Mouse (Mus musculus): ENCODE results near the gene Pls3. TPM values are rescaled to one million over a fixed set of nuclear protein-coding genes. Genes with fewer than 3 reads are reported as not detected.

Gene Pls3
- total RNA-seq (2021) (10 to 100 TPM; 39.9 to 44.7 TPM), polyA plus RNA-seq (2012; rRNA removed) (13.5 and 34.5 TPM in 2 replicates)
- long read RNA-seq, transcript Pls3-202 (16 exons, 3,160 nt), result minor isoform, 18 of 89 reads
- long read RNA-seq, transcript Pls3-204 (16 exons, 3,149 nt), result major isoform, 57 of 89 reads
- long read RNA-seq, partial matches to known transcripts, result 1 of 89 reads
- long read RNA-seq, other reads (novel, unspliced or antisense), result 8 of 89 reads

- peak within 1 kb of the TSS; percentile 77 for H3K9ac ChIP-seq (ENCODE audit: low read depth, low read length)
- TF ChIP-seq CTCF (IDR thresholded peaks at IDR 0.05) (no peak), POLR2A (IDR thresholded peaks at IDR 0.05; ENCODE audit: insufficient read depth, low read depth, low read length) (peak; percentile 93)
- H3K79me2 ChIP-seq (replicated peaks; ENCODE audit: control insufficient read depth, insufficient read depth, low read length), result no peaks in the 10 kb centered on the region
- peak within 1 kb of the TSS; percentile 83 for H3K27ac ChIP-seq
- H3K36me3 ChIP-seq (ENCODE audit: control insufficient read depth, insufficient read depth, low read length), result peaks cover 1% of the 10 kb centered on the region; the same call in 1 of the 2 replicates
- intact Hi-C loops (cut with DNase I), result loop anchor here (2.0 to 10.0 kb wide), 6 partner anchors 42 to 328 kb away; no protein-coding TSS in a partner anchor
- WGBS, result 12% methylated on average over 43 of the region's 45 CpGs
- peak within 1 kb of the TSS; percentile 67 for H3K4me3 ChIP-seq
- H3K4me1 ChIP-seq (ENCODE audit: control insufficient read depth, insufficient read depth, low read length), result no peaks in the 10 kb centered on the region; the same call in 1 of the 2 replicates
- peak; percentile 80 to 91 for DNase-seq
- no peaks in the 10 kb centered on the region for H3K27me3 ChIP-seq (ENCODE audit: control insufficient read depth, insufficient read depth, low read length)
These were observed at the start of gene Pls3 for GRCm38 (mm10) chrX:75874332-75875291. Gene Pls3 (minus strand): TSS chrX:75875182.

GRCm38 (mm10) chrX:75895716-75896115, 20.7 kb upstream of the Pls3 start:
- Histone ChIP-seq H3K9ac (ENCODE audit: low read depth, low read length) (no peak overlapping the region), H3K36me3 (ENCODE audit: control insufficient read depth, insufficient read depth, low read length) (no peaks in the 10 kb centered on the region), H3K79me2 (replicated peaks; ENCODE audit: control insufficient read depth, insufficient read depth, low read length) (no peaks in the 10 kb centered on the region), H3K4me1 (ENCODE audit: control insufficient read depth, insufficient read depth, low read length) (no peaks in the 10 kb centered on the region), H3K27ac (no peak overlapping the region), H3K4me3 (no peak overlapping the region), H3K27me3 (ENCODE audit: control insufficient read depth, insufficient read depth, low read length) (no peaks in the 10 kb centered on the region)
- 50% methylated on average over 6 of the region's 6 CpGs for WGBS
- no peak for DNase-seq
- TF ChIP-seq CTCF (IDR thresholded peaks at IDR 0.05) (no peak), EP300 (IDR thresholded peaks at IDR 0.05; ENCODE audit: insufficient read depth, low read depth, low read length) (no peak)
- intact Hi-C loops (cut with DNase I), result no loop called here

GRCm38 (mm10) chrX:75875566-75875965, 584 bp upstream of the Pls3 start:
- Histone ChIP-seq H3K36me3 (ENCODE audit: control insufficient read depth, insufficient read depth, low read length) (peaks cover 1% of the 10 kb centered on the region; the same call in 1 of the 2 replicates), H3K27ac (peak overlapping the region; percentile 31), H3K4me1 (ENCODE audit: control insufficient read depth, insufficient read depth, low read length) (no peaks in the 10 kb centered on the region; the same call in 1 of the 2 replicates), H3K4me3 (peak overlapping the region; percentile 67), H3K27me3 (ENCODE audit: control insufficient read depth, insufficient read depth, low read length) (no peaks in the 10 kb centered on the region), H3K79me2 (replicated peaks; ENCODE audit: control insufficient read depth, insufficient read depth, low read length) (no peaks in the 10 kb centered on the region), H3K9ac (ENCODE audit: low read depth, low read length) (no peak overlapping the region; the same call in 1 of the 2 replicates)
- DNase-seq, result peak in 1 of 2 experiments; percentile 4
- TF ChIP-seq CTCF (IDR thresholded peaks at IDR 0.05) (no peak), EP300 (IDR thresholded peaks at IDR 0.05; ENCODE audit: insufficient read depth, low read depth, low read length) (no peak), POLR2A (IDR thresholded peaks at IDR 0.05; ENCODE audit: insufficient read depth, low read depth, low read length) (no peak)
- intact Hi-C loops (cut with DNase I), result loop anchor here (2.0 to 10.0 kb wide), 5 partner anchors 61 to 327 kb away; no protein-coding TSS in a partner anchor
- 24% methylated on average over 5 of the region's 5 CpGs for WGBS

GRCm38 (mm10) chrX:75873813-75874212, 1.2 kb downstream of the Pls3 start:
- Histone ChIP-seq H3K27ac (peak overlapping the region; percentile 83), H3K9ac (ENCODE audit: low read depth, low read length) (peak overlapping the region; percentile 77), H3K27me3 (ENCODE audit: control insufficient read depth, insufficient read depth, low read length) (no peaks in the 10 kb centered on the region), H3K36me3 (ENCODE audit: control insufficient read depth, insufficient read depth, low read length) (peaks cover 1% of the 10 kb centered on the region; the same call in 1 of the 2 replicates), H3K79me2 (replicated peaks; ENCODE audit: control insufficient read depth, insufficient read depth, low read length) (no peaks in the 10 kb centered on the region), H3K4me1 (ENCODE audit: control insufficient read depth, insufficient read depth, low read length) (no peaks in the 10 kb centered on the region; the same call in 1 of the 2 replicates), H3K4me3 (peak overlapping the region; percentile 67)
- intact Hi-C loops (cut with DNase I), result loop anchor here (2.0 to 10.0 kb wide), 4 partner anchors 42 to 251 kb away; no protein-coding TSS in a partner anchor
- TF ChIP-seq POLR2A (IDR thresholded peaks at IDR 0.05; ENCODE audit: insufficient read depth, low read depth, low read length), result no peak
- TF ChIP-seq EP300 (IDR thresholded peaks at IDR 0.05; ENCODE audit: insufficient read depth, low read depth, low read length), result no peak
- TF ChIP-seq CTCF (IDR thresholded peaks at IDR 0.05), result peak; percentile 51
- peak; percentile 56 for DNase-seq
- WGBS, result 11% methylated on average over 13 of the region's 15 CpGs

- Histone ChIP-seq H3K27ac (peak overlapping the region; percentile 83), H3K79me2 (replicated peaks; ENCODE audit: control insufficient read depth, insufficient read depth, low read length) (no peaks in the 10 kb centered on the region), H3K36me3 (ENCODE audit: control insufficient read depth, insufficient read depth, low read length) (peaks cover 1% of the 10 kb centered on the region; the same call in 1 of the 2 replicates), H3K27me3 (ENCODE audit: control insufficient read depth, insufficient read depth, low read length) (no peaks in the 10 kb centered on the region), H3K4me3 (peak overlapping the region; percentile 67), H3K9ac (ENCODE audit: low read depth, low read length) (peak overlapping the region; percentile 77; the same call in 1 of the 2 replicates), H3K4me1 (ENCODE audit: control insufficient read depth, insufficient read depth, low read length) (no peaks in the 10 kb centered on the region; the same call in 1 of the 2 replicates)
- DNase-seq, result peak in 1 of 2 experiments; percentile 1
- TF ChIP-seq CTCF (IDR thresholded peaks at IDR 0.05) (no peak), POLR2A (IDR thresholded peaks at IDR 0.05; ENCODE audit: insufficient read depth, low read depth, low read length) (no peak), EP300 (IDR thresholded peaks at IDR 0.05; ENCODE audit: insufficient read depth, low read depth, low read length) (no peak)
- 37% methylated on average over 4 of the region's 4 CpGs for WGBS
- intact Hi-C loops (cut with DNase I), result loop anchor here (5.0 to 10.0 kb wide), 3 partner anchors 41 to 252 kb away; no protein-coding TSS in a partner anchor
These were observed 1.7 kb downstream of the Pls3 start for GRCm38 (mm10) chrX:75873253-75873652.
